Mouse (Mus musculus) hindbrain, embryonic 11.5 days (tissue): ENCODE data around the gene Pdhb. TPM values are rescaled to one million over a fixed set of nuclear protein-coding genes. Genes with fewer than 3 reads are reported as not detected.

ENCODE experiments used
- ATAC-seq: fragments of 200-750 bp; cut with Nextera tagmentation; 2 replicates; pipeline ENCODE4 v1.8.0; 2017; ENCODE audit warnings: mild to moderate bottlenecking, moderate TSS enrichment, moderate library complexity; ENCODE audit not compliant: low FRiP score
- DNase-seq: peaks from one replicate; pipeline ENCODE4 v3.0.0-alpha.2; 2015; ENCODE audit warnings: low spot score
- H3K27ac ChIP-seq: fragments of 300-500 bp; sonication (generic); 2 replicates; pipeline ENCODE4 v1.5.1; 2014; ENCODE audit warnings: mild to moderate bottlenecking, low read depth, low read length
- H3K27me3 ChIP-seq: fragments of 300-500 bp; sonication (generic); 2 replicates; pipeline ENCODE4 v1.6.1; 2014; ENCODE audit warnings: mild to moderate bottlenecking, low read length, moderate library complexity, mixed read lengths; ENCODE audit not compliant: control insufficient read depth, insufficient read depth
- H3K36me3 ChIP-seq: fragments of 300-500 bp; sonication (generic); 2 replicates; pipeline ENCODE4 v1.6.1; 2014; ENCODE audit warnings: mild to moderate bottlenecking, low read length, moderate library complexity, mixed read lengths; ENCODE audit not compliant: control insufficient read depth, insufficient read depth
- H3K4me1 ChIP-seq: fragments of 300-500 bp; sonication (generic); replicated peaks from 2 replicates; pipeline ENCODE4 v1.6.1; 2014; ENCODE audit warnings: low read length, mixed read lengths; ENCODE audit not compliant: control insufficient read depth, insufficient read depth
- H3K4me2 ChIP-seq: fragments of 300-500 bp; sonication (generic); replicated peaks from 2 replicates; pipeline ENCODE4 v1.6.1; 2014; ENCODE audit warnings: mild to moderate bottlenecking, low read depth, low read length
- H3K4me3 ChIP-seq: fragments of 300-500 bp; sonication (generic); 2 replicates; pipeline ENCODE4 v1.5.1; 2014; ENCODE audit warnings: low read depth, low read length
- H3K9ac ChIP-seq: fragments of 300-500 bp; sonication (generic); 2 replicates; pipeline ENCODE4 v1.6.1; 2014; ENCODE audit warnings: low read depth, low read length
- H3K9me3 ChIP-seq: fragments of 300-500 bp; sonication (generic); 2 replicates; pipeline ENCODE4 v1.6.1; 2016; ENCODE audit warnings: low read length; ENCODE audit not compliant: control insufficient read depth
- WGBS: fragments of 180-500 bp; shearing (Covaris S2); extraction: QIAGEN DNeasy Blood & Tissue Kit; methylation state at CpG from one replicate; pipeline ENCODE4 v1.1.7; 2014; 5-methylcytosine and 5-hydroxymethylcytosine counted together
- polyA plus RNA-seq: library from polyadenylated mRNA; unstranded; fragments of >200 nt; fragmentation: Nextera tagmentation; extraction: Ambion mirVana; gene quantifications from 2 replicates; pipeline ENCODE4 v1.2.1, GENCODE M21; 2014

Gene Pdhb
- polyA plus RNA-seq = 228 and 233 TPM in 2 replicates

GRCm38 (mm10) chr14:8172507-8173410 is at the start of gene Pdhb:
TSS of gene Pdhb (minus strand) at chr14:8173025.
- Histone ChIP-seq H3K9ac (peak within 1 kb of the TSS; percentile 80), H3K4me2 (peak within 1 kb of the TSS; percentile 79), H3K27ac (peak within 1 kb of the TSS; percentile 54), H3K36me3 (peaks cover 10% of the 10 kb centered on the region), H3K27me3 (no peaks in the 10 kb centered on the region), H3K9me3 (no peaks in the 10 kb centered on the region), H3K4me3 (peak within 1 kb of the TSS; percentile 76), H3K4me1 (no peaks in the 10 kb centered on the region; the same call in 1 of the 2 replicates)
- peak; percentile 100 for ATAC-seq
- DNase-seq = peak; percentile 100
- whole genome bisulfite sequencing = under 1% methylated on average over 64 of the region's 64 CpGs

GRCm38 (mm10) chr14:8222561-8222960 is 49.7 kb upstream of the Pdhb start:
- 94% methylated on average over 16 of the region's 16 CpGs for WGBS
- ATAC-seq (no peak), DNase-seq (no peak)
- Histone ChIP-seq H3K9ac (no peak overlapping the region), H3K4me3 (no peak overlapping the region), H3K9me3 (no peaks in the 10 kb centered on the region), H3K27ac (no peak overlapping the region), H3K4me1 (no peaks in the 10 kb centered on the region), H3K27me3 (no peaks in the 10 kb centered on the region), H3K36me3 (no peaks in the 10 kb centered on the region), H3K4me2 (no peak overlapping the region)

- no peak for DNase-seq
- H3K9me3 ChIP-seq = no peaks in the 10 kb centered on the region
- no peaks in the 10 kb centered on the region for H3K36me3 ChIP-seq
Measured at GRCm38 (mm10) chr14:8220912-8221311, 48.1 kb upstream of the Pdhb start.

GRCm38 (mm10) chr14:8220306-8220705 is 47.5 kb upstream of the Pdhb start:
- no peak overlapping the region for H3K4me2 ChIP-seq
- no peak overlapping the region for H3K27ac ChIP-seq
- no peaks in the 10 kb centered on the region for H3K36me3 ChIP-seq
- no peak for ATAC-seq
- DNase-seq = peak; percentile 19
- H3K4me3 ChIP-seq = no peak overlapping the region
- no peaks in the 10 kb centered on the region for H3K9me3 ChIP-seq
- H3K4me1 ChIP-seq = no peaks in the 10 kb centered on the region
- H3K27me3 ChIP-seq = peaks cover 12% of the 10 kb centered on the region; the same call in 1 of the 2 replicates
- WGBS = 60% methylated on average over 7 of the region's 7 CpGs
- H3K9ac ChIP-seq = no peak overlapping the region

More at GRCm38 (mm10) chr14:8220912-8221311, 48.1 kb upstream of the Pdhb start:
- no peak for ATAC-seq
- Histone ChIP-seq H3K4me2 (no peak overlapping the region), H3K27me3 (peaks cover 10% of the 10 kb centered on the region; the same call in 1 of the 2 replicates), H3K27ac (no peak overlapping the region), H3K9ac (no peak overlapping the region), H3K4me3 (no peak overlapping the region), H3K4me1 (no peaks in the 10 kb centered on the region)
- WGBS = 90% methylated on average over 2 of the region's 2 CpGs

- no peak overlapping the region for H3K27ac ChIP-seq
- no peak overlapping the region for H3K4me3 ChIP-seq
- H3K27me3 ChIP-seq = peaks cover 12% of the 10 kb centered on the region; the same call in 1 of the 2 replicates
- H3K9me3 ChIP-seq = no peaks in the 10 kb centered on the region
- ATAC-seq (no peak), DNase-seq (peak; percentile 6)
- H3K9ac ChIP-seq = no peak overlapping the region
- no peak overlapping the region for H3K4me2 ChIP-seq
- no peaks in the 10 kb centered on the region for H3K36me3 ChIP-seq
- WGBS = 39% methylated on average over 11 of the region's 11 CpGs
- H3K4me1 ChIP-seq = no peaks in the 10 kb centered on the region
Measured at GRCm38 (mm10) chr14:8219876-8220275, 47.1 kb upstream of the Pdhb start.

GRCm38 (mm10) chr14:8218730-8219380 is 46.0 kb upstream of the Pdhb start:
- ATAC-seq (no peak), DNase-seq (peak; percentile 46)
- WGBS = 3% methylated on average over 10 of the region's 10 CpGs
- no peaks in the 10 kb centered on the region for H3K4me1 ChIP-seq
- no peak overlapping the region for H3K4me3 ChIP-seq
- no peaks in the 10 kb centered on the region for H3K9me3 ChIP-seq
- H3K9ac ChIP-seq = no peak overlapping the region
- H3K27ac ChIP-seq = no peak overlapping the region
- H3K36me3 ChIP-seq = no peaks in the 10 kb centered on the region
- H3K27me3 ChIP-seq = peaks cover 12% of the 10 kb centered on the region; the same call in 1 of the 2 replicates
- H3K4me2 ChIP-seq = no peak overlapping the region

- H3K9ac ChIP-seq = no peak overlapping the region
- no peak overlapping the region for H3K27ac ChIP-seq
- H3K4me3 ChIP-seq = no peak overlapping the region
- H3K27me3 ChIP-seq = peaks cover 12% of the 10 kb centered on the region; the same call in 1 of the 2 replicates
- H3K4me2 ChIP-seq = no peak overlapping the region
- no peak for ATAC-seq
- no peaks in the 10 kb centered on the region for H3K36me3 ChIP-seq
- no peak for DNase-seq
- WGBS = 44% methylated on average over 7 of the region's 7 CpGs
- no peaks in the 10 kb centered on the region for H3K4me1 ChIP-seq
- no peaks in the 10 kb centered on the region for H3K9me3 ChIP-seq
Measured at GRCm38 (mm10) chr14:8218238-8218637, 45.4 kb upstream of the Pdhb start.

GRCm38 (mm10) chr14:8216100-8216499 is 43.3 kb upstream of the Pdhb start:
- Histone ChIP-seq H3K27me3 (peaks cover 12% of the 10 kb centered on the region; the same call in 1 of the 2 replicates), H3K36me3 (no peaks in the 10 kb centered on the region), H3K9ac (no peak overlapping the region), H3K4me1 (no peaks in the 10 kb centered on the region), H3K4me3 (no peak overlapping the region), H3K4me2 (no peak overlapping the region), H3K27ac (no peak overlapping the region), H3K9me3 (no peaks in the 10 kb centered on the region)
- DNase-seq (peak; percentile 6), ATAC-seq (no peak)
- WGBS = 69% methylated on average over 5 of the region's 5 CpGs
